Mouse (Mus musculus): ENCODE results near the gene Gorab.

- no peak for TF ChIP-seq CTCF (IDR thresholded peaks at IDR 0.05; ENCODE audit: low read depth)
- no peak for TF ChIP-seq EP300 (IDR thresholded peaks at IDR 0.05; ENCODE audit: low read depth)
Observed at GRCm38 (mm10) chr1:163414200-163414599, 10.7 kb upstream of the Gorab start.

Measured in heart, postnatal 0 days (tissue).